Mouse (Mus musculus): ENCODE data around the gene Gm9817.

GRCm38 (mm10) chr13:45033360-45033759 lies 45.1 kb upstream of the Gm9817 start:
- TF ChIP-seq CHD2 (IDR thresholded peaks at IDR 0.05; ENCODE audit: low read depth, low read length) = no peak
- no peak for TF ChIP-seq HCFC1 (IDR thresholded peaks at IDR 0.05; ENCODE audit: borderline replicate concordance, insufficient read depth, low read length)
- TF ChIP-seq MAFK (IDR thresholded peaks at IDR 0.05; ENCODE audit: insufficient read depth, low read depth, low read length) = no peak
- TF ChIP-seq ZNF384 (IDR thresholded peaks at IDR 0.05; ENCODE audit: low read depth, low read length) = no peak
